Comparison of ENCODE assay signal across 19 mouse cellular contexts in genomic region chr3:102505129-102505528, GRCm38 (mm10). TPM values are rescaled to one million over a fixed set of nuclear protein-coding genes. Genes with fewer than 3 reads are reported as not detected.
"Had no signal": no experiment of that assay in that cellular context is flagged by ENCODE, and none has a peak within 500 bp of the region (broad histone marks: within the 10 kb centered on the region; RNA-seq: fewer than 3 reads in every experiment).

No protein-coding gene starts in this region.

- H3K36me3 ChIP-seq: midbrain, embryonic 12.5 days; midbrain, embryonic 15.5 days; stomach, embryonic 15.5 days had no signal

- H3K9ac ChIP-seq: liver, embryonic 14.5 days; liver, postnatal 0 days; lung, embryonic 14.5 days; midbrain, embryonic 12.5 days; midbrain, embryonic 15.5 days; stomach, embryonic 15.5 days had no signal

- H3K4me3 ChIP-seq: layer of hippocampus, adult 2 months; midbrain, embryonic 12.5 days; midbrain, embryonic 15.5 days; myocyte; stomach, embryonic 15.5 days had no signal

- H3K27me3 ChIP-seq: midbrain, embryonic 12.5 days; midbrain, embryonic 15.5 days; stomach, embryonic 15.5 days had no signal

- ATAC-seq: liver, postnatal 0 days; lung, postnatal 0 days; midbrain, embryonic 15.5 days had no signal

- DNase-seq: kidney, adult 2 months; kidney, postnatal 25 days; layer of hippocampus, adult 9-11 months; liver, postnatal 0 days; lung, embryonic 14.5 days; retina, postnatal 1 day; right cerebral cortex, postnatal 25 days; spleen, adult 18-20 months; thymus, postnatal 36 days had no signal

- H3K4me1 ChIP-seq: midbrain, embryonic 15.5 days; stomach, embryonic 15.5 days had no signal

- H3K27ac ChIP-seq: kidney, postnatal 0 days; layer of hippocampus, adult 2 months; liver, embryonic 14.5 days; macrophage; midbrain, embryonic 12.5 days; midbrain, embryonic 15.5 days; stomach, embryonic 15.5 days had no signal

- H3K4me2 ChIP-seq: liver, embryonic 11.5 days; lung, embryonic 14.5 days; midbrain, embryonic 12.5 days; midbrain, embryonic 15.5 days; stomach, embryonic 15.5 days had no signal

- H3K9me3 ChIP-seq: midbrain, embryonic 12.5 days; midbrain, embryonic 15.5 days; stomach, embryonic 15.5 days had no signal

RNA-seq across cellular contexts. Expression of gene Ngf, which starts 35.4 kb away (rescaled TPM):
- polyA plus RNA-seq: liver, embryonic 11.5 days; macrophage had no signal
